Mouse (Mus musculus) layer of hippocampus, adult 18-20 months (tissue): ENCODE data around the gene Prrx2. TPM values are rescaled to one million over a fixed set of nuclear protein-coding genes. Genes with fewer than 3 reads are reported as not detected.

Experiments
- DNase-seq, 2 experiments: peaks; one replicate each; pipeline ENCODE4 v3.0.0; 2022; ENCODE audit warnings: low spot score in 2 of 2
- total RNA-seq, 2 experiments: library from RNA; stranded (reverse); gene quantifications; 2 replicates each; pipeline ENCODE4 v1.2.3; 2021

The Prrx2 gene
- total RNA-seq, 2 experiments from 2014 or later, result 0.94 to 1.9 TPM

GRCm38 (mm10) chr2:30864968-30865381 is 30.2 kb downstream of the Prrx2 start:
- no peak for DNase-seq

GRCm38 (mm10) chr2:30865426-30865825 is 30.7 kb downstream of the Prrx2 start:
- no peak for DNase-seq

GRCm38 (mm10) chr2:30870863-30871262 is 36.1 kb downstream of the Prrx2 start:
- DNase-seq, result peak in 1 of 2 experiments; percentile 33

GRCm38 (mm10) chr2:30872669-30873068 is 37.9 kb downstream of the Prrx2 start:
- DNase-seq, result no peak

- no peak for DNase-seq
Observed at GRCm38 (mm10) chr2:30874445-30874844, 39.7 kb downstream of the Prrx2 start.

GRCm38 (mm10) chr2:30875096-30875495 is 40.3 kb downstream of the Prrx2 start:
- no peak for DNase-seq

- DNase-seq, result no peak
Observed at GRCm38 (mm10) chr2:30875621-30876432, 41.1 kb downstream of the Prrx2 start.

GRCm38 (mm10) chr2:30879481-30879880 is 44.7 kb downstream of the Prrx2 start:
- no peak for DNase-seq

- no peak for DNase-seq
Observed at GRCm38 (mm10) chr2:30881215-30881614, 46.4 kb downstream of the Prrx2 start.

GRCm38 (mm10) chr2:30884852-30885373 is 50.1 kb downstream of the Prrx2 start:
- DNase-seq, result no peak

GRCm38 (mm10) chr2:30885453-30886163 is 50.8 kb downstream of the Prrx2 start:
- peak; percentile 74 to 90 for DNase-seq

- peak; percentile 18 to 55 for DNase-seq
Observed at GRCm38 (mm10) chr2:30891002-30891401, 56.2 kb downstream of the Prrx2 start.

GRCm38 (mm10) chr2:30893399-30893798 is 58.6 kb downstream of the Prrx2 start:
- DNase-seq, result no peak

GRCm38 (mm10) chr2:30893946-30894345 is 59.2 kb downstream of the Prrx2 start:
- DNase-seq, result no peak

- DNase-seq, result no peak
Observed at GRCm38 (mm10) chr2:30897291-30897690, 62.5 kb downstream of the Prrx2 start.

GRCm38 (mm10) chr2:30899397-30900069 is 64.8 kb downstream of the Prrx2 start:
- no peak for DNase-seq

GRCm38 (mm10) chr2:30901646-30902160 is 66.9 kb downstream of the Prrx2 start:
- DNase-seq, result no peak

- DNase-seq, result no peak
Observed at GRCm38 (mm10) chr2:30902256-30902655, 67.5 kb downstream of the Prrx2 start.

GRCm38 (mm10) chr2:30902726-30903722 is 68.3 kb downstream of the Prrx2 start:
- no peak for DNase-seq

- no peak for DNase-seq
Observed at GRCm38 (mm10) chr2:30904231-30904630, 69.5 kb downstream of the Prrx2 start.
